Mouse (Mus musculus) liver, adult 2 months (tissue): ENCODE results near the gene Celf1.

Experiments used
- CTCF ChIP-seq: fragments of 200-500 bp; IDR thresholded peaks from 2 replicates; pipeline ENCODE4 v1.5.1; 2011; ENCODE audit warnings: low read depth, low read length, control low read depth
- POLR2A ChIP-seq: fragments of 200-500 bp; IDR thresholded peaks from 2 replicates; pipeline ENCODE4 v1.6.1; 2011; ENCODE audit warnings: low read length, control low read depth; ENCODE audit not compliant: insufficient read depth; ENCODE audit errors: extremely low read depth

- TF ChIP-seq POLR2A (no peak), CTCF (no peak)
Observed at GRCm38 (mm10) chr2:91041786-91042185, 101.6 kb downstream of the Celf1 start.
